Mouse (Mus musculus) brain, embryonic 18.5 days (tissue): ENCODE results near the gene Man2c1.

Source experiments
- DNase-seq: peaks from one replicate; pipeline ENCODE4 v3.0.0-alpha.2; 2012; ENCODE audit warnings: low read depth, low spot score

Gene Man2c1

GRCm38 (mm10) chr9:57130577-57131433 is at the start of gene Man2c1:
TSS of gene Man2c1 (plus strand) at chr9:57130690.
- peak; percentile 87 for DNase-seq

GRCm38 (mm10) chr9:57082236-57082635 is 48.3 kb upstream of the Man2c1 start:
- no peak for DNase-seq

GRCm38 (mm10) chr9:57117261-57117755 is 13.2 kb upstream of the Man2c1 start:
- DNase-seq = no peak

- DNase-seq = no peak
These were observed 849 bp upstream of the Man2c1 start for GRCm38 (mm10) chr9:57129641-57130040.

- no peak for DNase-seq
These were observed 6.8 kb downstream of the Man2c1 start for GRCm38 (mm10) chr9:57137246-57137645.

GRCm38 (mm10) chr9:57137777-57138176 is 7.3 kb downstream of the Man2c1 start:
- no peak for DNase-seq

- no peak for DNase-seq
These were observed 8.0 kb downstream of the Man2c1 start for GRCm38 (mm10) chr9:57138507-57138906.

- DNase-seq = no peak
These were observed 8.6 kb downstream of the Man2c1 start for GRCm38 (mm10) chr9:57139110-57139509.

GRCm38 (mm10) chr9:57139571-57139970 is 9.1 kb downstream of the Man2c1 start:
- no peak for DNase-seq

- DNase-seq = no peak
These were observed 11.2 kb downstream of the Man2c1 start for GRCm38 (mm10) chr9:57141417-57142353.

- no peak for DNase-seq
These were observed 12.7 kb downstream of the Man2c1 start for GRCm38 (mm10) chr9:57143212-57143611.

GRCm38 (mm10) chr9:57144830-57145229 is 14.3 kb downstream of the Man2c1 start:
- no peak for DNase-seq

GRCm38 (mm10) chr9:57146451-57147066 is 16.1 kb downstream of the Man2c1 start:
- no peak for DNase-seq

GRCm38 (mm10) chr9:57147205-57148143 is 17.0 kb downstream of the Man2c1 start:
- DNase-seq = no peak

- peak; percentile 89 for DNase-seq
These were observed 17.8 kb downstream of the Man2c1 start, which contains the start of gene Neil1 for GRCm38 (mm10) chr9:57148144-57148878. TSS of gene Neil1 (minus strand) at chr9:57148305.

GRCm38 (mm10) chr9:57149021-57149420 is 18.5 kb downstream of the Man2c1 start:
- no peak for DNase-seq

- no peak for DNase-seq
These were observed 19.7 kb downstream of the Man2c1 start for GRCm38 (mm10) chr9:57150192-57150591.

- no peak for DNase-seq
These were observed 21.8 kb downstream of the Man2c1 start for GRCm38 (mm10) chr9:57152331-57152730.

- DNase-seq = no peak
These were observed 25.9 kb downstream of the Man2c1 start for GRCm38 (mm10) chr9:57156383-57156782.

- DNase-seq = no peak
These were observed 26.3 kb downstream of the Man2c1 start for GRCm38 (mm10) chr9:57156823-57157222.
